Mouse (Mus musculus) spleen, adult 18-20 months (tissue): ENCODE results near the gene Samd4.

Experiments used
- DNase-seq, 2 experiments: peaks; one replicate each; pipeline ENCODE4 v3.0.0; 2022; ENCODE audit warnings: mixed read lengths in 2 of 2

Gene Samd4

GRCm38 (mm10) chr14:46882431-46883067, at the start of gene Samd4:
TSS of gene Samd4 (plus strand) at chr14:46882854.
- peak; percentile 25 to 33 for DNase-seq

- DNase-seq = no peak
Observed at GRCm38 (mm10) chr14:46839326-46839725, 43.3 kb upstream of the Samd4 start.

GRCm38 (mm10) chr14:46845706-46846105, 36.9 kb upstream of the Samd4 start:
- no peak for DNase-seq

- DNase-seq = no peak
Observed at GRCm38 (mm10) chr14:46848063-46848590, 34.5 kb upstream of the Samd4 start.

- DNase-seq = no peak
Observed at GRCm38 (mm10) chr14:46848736-46849135, 33.9 kb upstream of the Samd4 start.

GRCm38 (mm10) chr14:46849769-46850168, 32.9 kb upstream of the Samd4 start:
- no peak for DNase-seq

- DNase-seq = no peak
Observed at GRCm38 (mm10) chr14:46853677-46854076, 29.0 kb upstream of the Samd4 start.

GRCm38 (mm10) chr14:46862922-46863321, 19.7 kb upstream of the Samd4 start:
- DNase-seq = no peak

- DNase-seq = peak; percentile 10 to 42
Observed at GRCm38 (mm10) chr14:46880935-46881334, 1.7 kb upstream of the Samd4 start.

- peak in 1 of 2 experiments; percentile 11 for DNase-seq
Observed at GRCm38 (mm10) chr14:46881581-46882430, 848 bp upstream of the Samd4 start.

GRCm38 (mm10) chr14:46883068-46883870, 615 bp downstream of the Samd4 start:
- DNase-seq = peak in 1 of 2 experiments; percentile 13

- peak; percentile 8 to 18 for DNase-seq
Observed at GRCm38 (mm10) chr14:46883871-46884441, 1.3 kb downstream of the Samd4 start.

GRCm38 (mm10) chr14:46884701-46885428, 2.2 kb downstream of the Samd4 start:
- peak in 1 of 2 experiments; percentile 23 for DNase-seq

GRCm38 (mm10) chr14:46885429-46885755, 2.7 kb downstream of the Samd4 start:
- no peak for DNase-seq

- no peak for DNase-seq
Observed at GRCm38 (mm10) chr14:46885891-46886301, 3.2 kb downstream of the Samd4 start.

GRCm38 (mm10) chr14:46889096-46889495, 6.4 kb downstream of the Samd4 start:
- no peak for DNase-seq

GRCm38 (mm10) chr14:46893961-46894360, 11.3 kb downstream of the Samd4 start:
- DNase-seq = no peak

GRCm38 (mm10) chr14:46897953-46898352, 15.3 kb downstream of the Samd4 start:
- DNase-seq = no peak

- DNase-seq = no peak
Observed at GRCm38 (mm10) chr14:46898626-46899025, 16.0 kb downstream of the Samd4 start.

GRCm38 (mm10) chr14:46902498-46903087, 19.9 kb downstream of the Samd4 start:
- no peak for DNase-seq

GRCm38 (mm10) chr14:46904276-46904675, 21.6 kb downstream of the Samd4 start:
- DNase-seq = no peak

- DNase-seq = no peak
Observed at GRCm38 (mm10) chr14:46908858-46909257, 26.2 kb downstream of the Samd4 start.
